Mouse (Mus musculus) CH12.LX (cell line): ENCODE data around the gene Lrrc20. TPM values are rescaled to one million over a fixed set of nuclear protein-coding genes. Genes with fewer than 3 reads are reported as not detected.

ENCODE experiments used
- DNase-seq: peaks from one replicate; pipeline ENCODE4 v3.0.0-alpha.2; 2013; ENCODE audit errors: extremely low read depth
- H3K27ac ChIP-seq: 2 replicates; pipeline ENCODE4 v1.5.1; 2012; ENCODE audit warnings: low read depth, mild to moderate bottlenecking, control low read depth, moderate library complexity; ENCODE audit not compliant: insufficient read depth
- H3K27me3 ChIP-seq: replicated peaks from 2 replicates; pipeline ENCODE3; 2012; ENCODE audit warnings: inconsistent platforms
- H3K36me3 ChIP-seq, 2 experiments: replicated peaks in 1 of 2; 2 replicates each; pipeline versions ENCODE3 to v1.6.1; 2012; ENCODE audit warnings: inconsistent platforms in 1 of 2, low read length in 1 of 2, mild to moderate bottlenecking in 1 of 2, mixed read lengths in 1 of 2, moderate library complexity in 1 of 2; ENCODE audit not compliant: control insufficient read depth in 1 of 2, insufficient read depth in 1 of 2
- H3K4me1 ChIP-seq, 2 experiments: 2 replicates each; pipeline ENCODE4 v1.6.1; 2012; ENCODE audit warnings: inconsistent platforms in 1 of 2, moderate library complexity in 1 of 2; ENCODE audit not compliant: insufficient read depth in 2 of 2, control insufficient read depth in 1 of 2
- H3K4me2 ChIP-seq: 2 replicates; pipeline ENCODE4 v1.6.1; 2012; ENCODE audit warnings: low read depth, mild to moderate bottlenecking, control low read depth; ENCODE audit not compliant: poor library complexity, insufficient read depth, severe bottlenecking
- H3K4me3 ChIP-seq, 3 experiments: fragments of 150-350 bp in 1 of 3; sonication (generic) in 1 of 3; replicated peaks in 1 of 3; 2 replicates each; pipeline versions ENCODE3 to v1.5.1; 2011 to 2012; ENCODE audit warnings: low read depth in 2 of 3, low read length in 2 of 3, mild to moderate bottlenecking in 2 of 3, moderate library complexity in 2 of 3, control low read depth in 1 of 3, improper control_type of control experiment in 1 of 3, inconsistent platforms in 1 of 3, mixed read lengths in 1 of 3; ENCODE audit not compliant: poor library complexity in 1 of 3
- H3K79me2 ChIP-seq: replicated peaks from 2 replicates; pipeline ENCODE4 v1.6.1; 2012; ENCODE audit warnings: mild to moderate bottlenecking, moderate library complexity; ENCODE audit not compliant: control insufficient read depth, poor library complexity, insufficient read depth, severe bottlenecking; ENCODE audit errors: extremely low read depth
- H3K9ac ChIP-seq: 2 replicates; pipeline ENCODE4 v1.6.1; 2012; ENCODE audit warnings: low read depth, mild to moderate bottlenecking, control low read depth, moderate library complexity; ENCODE audit not compliant: insufficient read depth
- H3K9me3 ChIP-seq: replicated peaks from 2 replicates; pipeline ENCODE3; 2012; ENCODE audit warnings: low read length, inconsistent platforms, mixed read lengths
- CTCF ChIP-seq, 2 experiments: IDR thresholded peaks in 1 of 2; conservative IDR thresholded peaks in 1 of 2; 2 replicates each; pipeline ENCODE4 v1.5.1; 2011 to 2012; ENCODE audit warnings: low read depth in 2 of 2, low read length in 2 of 2, improper control_type of control experiment in 1 of 2, inconsistent platforms in 1 of 2, mild to moderate bottlenecking in 1 of 2, moderate library complexity in 1 of 2
- ELF1 ChIP-seq: IDR thresholded peaks from 2 replicates; pipeline ENCODE4 v1.6.1; 2014; ENCODE audit warnings: low read depth, mild to moderate bottlenecking, inconsistent platforms, low read length, improper control_type of control experiment
- GABPA ChIP-seq: IDR thresholded peaks from 2 replicates; pipeline ENCODE4 v1.6.1; 2012; ENCODE audit warnings: low read depth, low read length, improper control_type of control experiment, inconsistent platforms; ENCODE audit not compliant: insufficient replicate concordance
- JUN ChIP-seq: IDR thresholded peaks from 2 replicates; pipeline ENCODE4 v1.6.1; 2011; ENCODE audit warnings: low read depth, mild to moderate bottlenecking, low read length, improper control_type of control experiment, moderate library complexity; ENCODE audit not compliant: insufficient read depth
- JUND ChIP-seq: conservative IDR thresholded peaks from 2 replicates; pipeline ENCODE4 v1.6.1; 2011; ENCODE audit warnings: low read depth, low read length, improper control_type of control experiment
- MYC ChIP-seq: IDR thresholded peaks from 2 replicates; pipeline ENCODE4 v1.6.1; 2011; ENCODE audit warnings: low read depth, mild to moderate bottlenecking, improper control_type of control experiment, low read length
- NRF1 ChIP-seq: IDR thresholded peaks from 2 replicates; pipeline ENCODE4 v1.6.1; 2014; ENCODE audit warnings: low read depth, mild to moderate bottlenecking, inconsistent platforms, low read length, improper control_type of control experiment, moderate library complexity
- POLR2AphosphoS2 ChIP-seq: IDR thresholded peaks from 2 replicates; pipeline ENCODE4 v1.6.1; 2011; ENCODE audit warnings: low read depth, low read length, improper control_type of control experiment
- UBTF ChIP-seq: IDR thresholded peaks from 2 replicates; pipeline ENCODE4 v1.6.1; 2012; ENCODE audit warnings: low read depth, mild to moderate bottlenecking, inconsistent platforms, low read length, improper control_type of control experiment, moderate library complexity
- dilution Hi-C: fragments of 300-500 bp; cut with MboI; formaldehyde crosslinking; loops from 2 replicates; pipeline ENCODE4 v1.14.3; 2020; ENCODE audit warnings: low sequenced_read_pairs; ENCODE audit not compliant: extremely low pct_unique_long_range_greater_than_20kb, extremely low pct_ligation_motif_present
- in situ Hi-C: fragments of 300-500 bp; cut with MboI; formaldehyde crosslinking; loops from 3 replicates; pipeline ENCODE4 v1.14.3; 2019; ENCODE audit warnings: low sequenced_read_pairs, low pct_ligation_motif_present, low pct_unique_long_range_greater_than_20kb, mixed read lengths
- polyA plus RNA-seq: library from polyadenylated mRNA; unstranded; fragments of >175 nt; gene quantifications from 2 replicates; pipeline ENCODE4 v1.2.1, GENCODE M21; 2012; ENCODE audit warnings: low read depth; ENCODE audit not compliant: insufficient read length
- total RNA-seq, 2 experiments: library from RNA; depleted of rRNA; stranded (reverse); fragments of 300-350 nt in 1 of 2; fragments of >200 nt in 1 of 2; gene quantifications; 2 replicates each; pipeline ENCODE4 v1.2.3; 2012 to 2014

The Lrrc20 gene
- total and polyA plus RNA-seq, 3 experiments: 8.0 to 13.7 (median 9.9) TPM

DNA sequence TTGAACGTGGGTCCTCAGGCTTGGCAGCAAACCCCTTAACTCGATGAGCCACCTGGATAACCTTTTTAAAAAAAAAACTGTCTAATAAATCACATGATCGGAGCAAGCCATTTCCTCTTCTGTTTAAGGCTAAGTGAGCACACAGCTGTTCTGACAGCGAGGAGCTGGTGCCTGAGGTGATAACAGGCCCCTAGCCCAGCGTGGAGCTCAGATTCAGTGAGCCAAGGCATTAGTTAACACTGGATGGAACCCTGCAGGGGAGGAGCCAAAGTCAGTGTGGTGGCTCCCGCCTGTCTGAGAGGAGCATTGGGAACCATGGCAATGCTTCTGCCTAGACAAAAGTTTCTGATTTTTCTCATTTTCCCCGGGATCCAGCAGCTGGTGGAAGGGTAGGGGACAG is 35.2 kb downstream of the Lrrc20 start:
- H3K9ac ChIP-seq: no peak overlapping the region
- no peak overlapping the region for H3K4me3 ChIP-seq
- in situ Hi-C loops: no loop called here
- H3K4me1 ChIP-seq: peaks cover 0 to 20% of the 10 kb centered on the region in 2 experiments; a peak in 3 of 4 replicates
- no peaks in the 10 kb centered on the region for H3K9me3 ChIP-seq
- TF ChIP-seq POLR2AphosphoS2: no peak
- TF ChIP-seq ELF1: no peak
- no peak for TF ChIP-seq JUN
- no peak for TF ChIP-seq GABPA
- H3K27ac ChIP-seq: no peak overlapping the region
- peaks cover 0 to 18% of the 10 kb centered on the region in 2 experiments for H3K36me3 ChIP-seq
- DNase-seq: no peak
- dilution Hi-C loops: no loop called here
- no peak overlapping the region for H3K4me2 ChIP-seq
- no peaks in the 10 kb centered on the region for H3K79me2 ChIP-seq
- H3K27me3 ChIP-seq: no peaks in the 10 kb centered on the region

DNA sequence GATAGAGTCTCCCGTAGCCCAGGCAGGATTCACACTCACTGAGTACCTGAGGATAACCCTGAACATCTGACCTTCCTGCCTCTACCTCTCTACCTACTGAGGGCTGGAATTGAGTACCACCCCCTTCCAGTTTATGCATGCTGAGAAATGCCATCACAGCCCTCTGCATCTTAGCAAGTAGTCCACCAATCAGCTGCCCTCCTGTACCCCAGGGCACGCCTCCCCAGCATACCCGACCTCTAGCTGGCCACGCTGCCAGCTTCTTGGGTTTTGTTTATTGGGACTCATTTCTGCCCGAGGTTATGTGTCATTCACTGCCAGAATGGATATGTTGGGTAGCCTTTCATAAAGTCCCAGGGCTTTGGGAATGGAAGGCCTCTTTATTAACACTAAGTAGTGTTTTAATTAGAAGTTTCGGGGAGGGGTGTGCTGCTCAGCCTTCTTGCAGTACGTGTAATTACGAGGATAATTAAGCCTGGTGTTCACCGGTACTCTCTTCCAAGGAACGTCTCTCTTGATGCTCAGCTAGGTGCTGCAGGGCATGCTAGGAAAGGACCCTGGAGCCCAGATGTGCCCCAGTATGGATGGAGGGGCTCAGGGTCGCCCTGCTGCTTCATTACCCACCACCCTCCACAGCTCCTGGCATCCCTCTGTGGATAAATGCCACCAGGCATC is 36.8 kb downstream of the Lrrc20 start:
- no peak for DNase-seq
- H3K27ac ChIP-seq: no peak overlapping the region
- dilution Hi-C loops (no loop called here), in situ Hi-C loops (no loop called here)
- H3K4me2 ChIP-seq: no peak overlapping the region
- H3K79me2 ChIP-seq: no peaks in the 10 kb centered on the region
- no peak overlapping the region for H3K9ac ChIP-seq
- H3K4me1 ChIP-seq: peaks cover 0 to 20% of the 10 kb centered on the region in 2 experiments; a peak in 3 of 4 replicates
- no peaks in the 10 kb centered on the region for H3K27me3 ChIP-seq
- no peak for TF ChIP-seq CTCF (conservative IDR thresholded peaks at IDR 0.05 in 1 of 2, IDR thresholded peaks at IDR 0.05 in 1 of 2; ENCODE audit: low read depth in 2 of 2, low read length in 2 of 2)
- TF ChIP-seq JUND: no peak
- no peak for TF ChIP-seq UBTF
- TF ChIP-seq ELF1: no peak
- no peak overlapping the region for H3K4me3 ChIP-seq
- H3K36me3 ChIP-seq: peaks cover 0 to 16% of the 10 kb centered on the region in 2 experiments
- H3K9me3 ChIP-seq: no peaks in the 10 kb centered on the region

DNA sequence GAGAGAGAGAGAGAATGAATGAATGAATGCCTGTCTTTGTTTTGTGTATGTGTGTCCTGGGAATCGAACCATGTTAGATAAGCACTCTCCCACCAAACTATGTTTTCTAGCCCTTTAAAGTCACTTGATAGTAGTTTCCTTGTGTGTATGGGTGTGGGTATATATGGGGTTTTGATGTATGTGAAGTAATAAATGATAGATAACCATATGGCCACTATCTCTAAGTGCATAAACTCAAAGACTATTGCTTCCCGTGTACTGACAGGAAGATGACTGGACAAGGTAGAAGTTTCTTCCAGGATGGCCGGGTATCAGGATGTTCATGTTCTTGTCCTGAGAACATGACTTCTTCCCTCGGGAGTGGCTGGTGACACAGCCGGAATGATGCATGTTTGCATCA is 41.3 kb downstream of the Lrrc20 start:
- Histone ChIP-seq H3K4me1 (peaks cover 0 to 6% of the 10 kb centered on the region in 2 experiments; a peak in 2 of 4 replicates), H3K27ac (no peak overlapping the region), H3K27me3 (no peaks in the 10 kb centered on the region), H3K9me3 (peaks cover 12% of the 10 kb centered on the region), H3K4me3 (no peak overlapping the region)
- dilution Hi-C loops: no loop called here
- in situ Hi-C loops: no loop called here
- no peak for DNase-seq
- TF ChIP-seq ELF1: no peak
- no peak for TF ChIP-seq NRF1
- TF ChIP-seq MYC: no peak
- TF ChIP-seq, all 38 proteins: peak for 0
- no peaks in the 10 kb centered on the region for H3K79me2 ChIP-seq
- H3K36me3 ChIP-seq: peaks cover 0 to 22% of the 10 kb centered on the region in 2 experiments
- H3K4me2 ChIP-seq: no peak overlapping the region
- no peak overlapping the region for H3K9ac ChIP-seq
